Mouse (Mus musculus): ENCODE data around the gene Syce1.

DNA sequence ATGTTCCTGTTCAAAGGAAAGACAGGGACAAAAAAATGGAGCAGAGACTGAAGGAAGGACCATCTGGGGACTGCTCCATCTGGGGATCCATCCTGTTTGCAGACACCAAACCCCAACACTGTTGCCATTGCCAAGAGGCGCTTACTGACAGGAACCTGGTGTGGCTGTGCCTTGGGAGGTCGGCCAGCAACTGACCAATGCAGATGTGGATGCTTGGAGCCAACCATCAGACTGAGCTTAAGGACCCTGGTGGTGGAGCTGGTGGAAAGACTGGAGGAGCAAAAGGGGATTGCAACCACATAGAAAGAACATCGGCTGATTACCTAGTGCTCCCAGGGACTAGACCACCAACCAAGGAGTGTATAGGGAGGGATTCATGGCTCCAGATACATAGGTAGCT is 40.2 kb downstream of the Syce1 start:
- TF ChIP-seq CTCF (IDR thresholded peaks at IDR 0.05; ENCODE audit: insufficient read depth, low read depth, low read length) (no peak), POLR2A (IDR thresholded peaks at IDR 0.05; ENCODE audit: insufficient read depth, low read depth, low read length) (no peak)

All from olfactory bulb, adult 2 months (tissue).